Mouse (Mus musculus) heart, embryonic 14.5 days (tissue): Measurements from ENCODE around the gene Desi1. TPM values are rescaled to one million over a fixed set of nuclear protein-coding genes. Genes with fewer than 3 reads are reported as not detected.
A peak's percentile ranks its signal among the peaks of the same experiment; 100 is the strongest.

Source experiments
- ATAC-seq: fragments of 200-750 bp; cut with Nextera tagmentation; 2 replicates; pipeline ENCODE4 v1.8.0; 2017; ENCODE audit warnings: low read depth, moderate TSS enrichment; ENCODE audit not compliant: insufficient number of reproducible peaks, insufficient read depth, low FRiP score
- H3K27ac ChIP-seq, 2 experiments: fragments of 200-500 bp in 1 of 2; fragments of 300-500 bp in 1 of 2; sonication (generic) in 1 of 2; replicated peaks in 1 of 2; 2 replicates each; pipeline ENCODE4 v1.5.1; 2012 to 2014; ENCODE audit warnings: low read depth in 2 of 2, low read length in 2 of 2, control low read depth in 1 of 2, mild to moderate bottlenecking in 1 of 2, mixed read lengths in 1 of 2; ENCODE audit not compliant: control insufficient read depth in 1 of 2, insufficient read depth in 1 of 2
- H3K27me3 ChIP-seq: fragments of 300-500 bp; sonication (generic); 2 replicates; pipeline ENCODE4 v1.6.1; 2014; ENCODE audit warnings: mild to moderate bottlenecking, low read length, control low read depth; ENCODE audit not compliant: control insufficient read depth, insufficient read depth
- H3K36me3 ChIP-seq: fragments of 300-500 bp; sonication (generic); 2 replicates; pipeline ENCODE4 v1.6.1; 2014; ENCODE audit warnings: mild to moderate bottlenecking, control low read depth, low read length, mixed read lengths; ENCODE audit not compliant: control insufficient read depth, insufficient read depth
- H3K4me1 ChIP-seq, 2 experiments: fragments of 200-500 bp in 1 of 2; fragments of 300-500 bp in 1 of 2; sonication (generic) in 1 of 2; 2 replicates each; pipeline ENCODE4 v1.6.1; 2012 to 2014; ENCODE audit warnings: low read length in 2 of 2, control low read depth in 1 of 2, mixed read lengths in 1 of 2; ENCODE audit not compliant: control insufficient read depth in 2 of 2, insufficient read depth in 2 of 2
- H3K4me2 ChIP-seq: fragments of 300-500 bp; sonication (generic); 2 replicates; pipeline ENCODE4 v1.6.1; 2014; ENCODE audit warnings: mild to moderate bottlenecking, low read length
- H3K4me3 ChIP-seq, 2 experiments: fragments of 200-500 bp in 1 of 2; fragments of 300-500 bp in 1 of 2; sonication (generic) in 1 of 2; 2 replicates each; pipeline ENCODE4 v1.5.1; 2012 to 2014; ENCODE audit warnings: low read length in 2 of 2, mild to moderate bottlenecking in 2 of 2, control low read depth in 1 of 2, low read depth in 1 of 2, moderate library complexity in 1 of 2; ENCODE audit not compliant: control insufficient read depth in 1 of 2, insufficient read depth in 1 of 2
- H3K9ac ChIP-seq: fragments of 300-500 bp; sonication (generic); 2 replicates; pipeline ENCODE4 v1.6.1; 2014; ENCODE audit warnings: mild to moderate bottlenecking, low read length
- H3K9me3 ChIP-seq: fragments of 300-500 bp; sonication (generic); 2 replicates; pipeline ENCODE4 v1.6.1; 2016; ENCODE audit warnings: low read length, control low read depth; ENCODE audit not compliant: control insufficient read depth
- WGBS: fragments of 180-500 bp; shearing (Covaris S2); extraction: QIAGEN DNeasy Blood & Tissue Kit; methylation state at CpG from one replicate; pipeline ENCODE4 v1.1.7; 2014; 5-methylcytosine and 5-hydroxymethylcytosine counted together
- polyA plus RNA-seq: library from polyadenylated mRNA; unstranded; fragments of >200 nt; fragmentation: Nextera tagmentation; extraction: Ambion mirVana; gene quantifications from 2 replicates; pipeline ENCODE4 v1.2.1, GENCODE M21; 2014

The Desi1 gene
- polyA plus RNA-seq, 1 experiment from 2014 or later = 21.8 TPM

GRCm38 (mm10) chr15:82035904-82036689 is 2.4 kb upstream of the Desi1 start:
- Histone ChIP-seq H3K9ac (no peak overlapping the region), H3K36me3 (peaks cover 77% of the 10 kb centered on the region), H3K4me1 (no peaks in the 10 kb centered on the region), H3K27me3 (no peaks in the 10 kb centered on the region), H3K9me3 (no peaks in the 10 kb centered on the region), H3K4me2 (no peak overlapping the region), H3K27ac (no peak overlapping the region), H3K4me3 (no peak overlapping the region)
- no peak for ATAC-seq
- WGBS = 72% methylated on average over 12 of the region's 12 CpGs

GRCm38 (mm10) chr15:82032386-82032785 is 1.3 kb downstream of the Desi1 start:
- no peaks in the 10 kb centered on the region for H3K27me3 ChIP-seq
- no peak overlapping the region for H3K4me3 ChIP-seq
- H3K36me3 ChIP-seq = peaks cover 75% of the 10 kb centered on the region
- no peak overlapping the region for H3K9ac ChIP-seq
- H3K4me1 ChIP-seq = no peaks in the 10 kb centered on the region
- WGBS = 90% methylated on average over 7 of the region's 7 CpGs
- no peak for ATAC-seq
- no peak overlapping the region for H3K27ac ChIP-seq
- H3K9me3 ChIP-seq = no peaks in the 10 kb centered on the region
- no peak overlapping the region for H3K4me2 ChIP-seq

- no peaks in the 10 kb centered on the region for H3K27me3 ChIP-seq
- H3K9ac ChIP-seq = no peak overlapping the region
- H3K4me1 ChIP-seq = peaks cover 1 to 2% of the 10 kb centered on the region in 2 experiments; a peak in 1 of 4 replicates
- H3K4me3 ChIP-seq = no peak overlapping the region
- ATAC-seq = no peak
- H3K4me2 ChIP-seq = no peak overlapping the region
- peaks cover 97% of the 10 kb centered on the region for H3K36me3 ChIP-seq
- H3K9me3 ChIP-seq = no peaks in the 10 kb centered on the region
- no peak overlapping the region for H3K27ac ChIP-seq
- WGBS = 86% methylated on average over 7 of the region's 7 CpGs
Observed at GRCm38 (mm10) chr15:82027726-82028125, 5.9 kb downstream of the Desi1 start.

- 96% methylated on average over 7 of the region's 7 CpGs for WGBS
- H3K27ac ChIP-seq = no peak overlapping the region
- no peaks in the 10 kb centered on the region for H3K9me3 ChIP-seq
- peaks cover 2 to 5% of the 10 kb centered on the region in 2 experiments; a peak in 1 of 4 replicates for H3K4me1 ChIP-seq
- ATAC-seq = no peak
- H3K36me3 ChIP-seq = peaks cover 98% of the 10 kb centered on the region
- no peak overlapping the region for H3K4me2 ChIP-seq
- no peaks in the 10 kb centered on the region for H3K27me3 ChIP-seq
- no peak overlapping the region for H3K9ac ChIP-seq
- H3K4me3 ChIP-seq = no peak overlapping the region
Observed at GRCm38 (mm10) chr15:82027276-82027675, 6.4 kb downstream of the Desi1 start.

GRCm38 (mm10) chr15:82023965-82024635 is 9.6 kb downstream of the Desi1 start:
- Histone ChIP-seq H3K4me3 (no peak overlapping the region), H3K9me3 (no peaks in the 10 kb centered on the region), H3K27me3 (no peaks in the 10 kb centered on the region), H3K36me3 (peaks cover 84% of the 10 kb centered on the region), H3K4me1 (peaks cover 4 to 8% of the 10 kb centered on the region in 2 experiments; a peak in 3 of 4 replicates), H3K9ac (no peak overlapping the region), H3K27ac (no peak overlapping the region), H3K4me2 (no peak overlapping the region)
- 91% methylated on average over 6 of the region's 6 CpGs for WGBS
- ATAC-seq = no peak

GRCm38 (mm10) chr15:82022535-82023088 is 11.1 kb downstream of the Desi1 start:
- WGBS = 60% methylated on average over 13 of the region's 13 CpGs
- no peak for ATAC-seq
- Histone ChIP-seq H3K27ac (no peak overlapping the region), H3K27me3 (no peaks in the 10 kb centered on the region), H3K9me3 (no peaks in the 10 kb centered on the region), H3K4me2 (no peak overlapping the region), H3K4me1 (peaks cover 4 to 10% of the 10 kb centered on the region in 2 experiments; a peak in 3 of 4 replicates), H3K9ac (no peak overlapping the region), H3K36me3 (peaks cover 74% of the 10 kb centered on the region), H3K4me3 (no peak overlapping the region)

GRCm38 (mm10) chr15:82019288-82019687 is 14.4 kb downstream of the Desi1 start:
- peaks cover 42% of the 10 kb centered on the region for H3K36me3 ChIP-seq
- peak overlapping the region; percentile 54 to 55; a peak in 3 of 4 replicates for H3K27ac ChIP-seq
- WGBS = 49% methylated on average over 3 of the region's 3 CpGs
- peaks cover 4 to 24% of the 10 kb centered on the region in 2 experiments for H3K4me1 ChIP-seq
- ATAC-seq = no peak
- H3K4me2 ChIP-seq = no peak overlapping the region
- H3K4me3 ChIP-seq = no peak overlapping the region
- no peaks in the 10 kb centered on the region for H3K27me3 ChIP-seq
- H3K9ac ChIP-seq = no peak overlapping the region
- H3K9me3 ChIP-seq = no peaks in the 10 kb centered on the region
